Mouse (Mus musculus) E14TG2a.4 (cell line): ENCODE data around the gene Ube2d3.

Experiments used
- CTCF ChIP-seq: conservative IDR thresholded peaks from 2 replicates; pipeline ENCODE4 v1.5.1; 2014; ENCODE audit warnings: low read length
- NANOG ChIP-seq: IDR thresholded peaks from 2 replicates; pipeline ENCODE4 v1.6.1; 2014; ENCODE audit warnings: borderline replicate concordance, low read length, mixed read lengths
- POU5F1 ChIP-seq: IDR thresholded peaks from 2 replicates; pipeline ENCODE4 v1.6.1; 2014; ENCODE audit warnings: low read length, borderline replicate concordance

DNA sequence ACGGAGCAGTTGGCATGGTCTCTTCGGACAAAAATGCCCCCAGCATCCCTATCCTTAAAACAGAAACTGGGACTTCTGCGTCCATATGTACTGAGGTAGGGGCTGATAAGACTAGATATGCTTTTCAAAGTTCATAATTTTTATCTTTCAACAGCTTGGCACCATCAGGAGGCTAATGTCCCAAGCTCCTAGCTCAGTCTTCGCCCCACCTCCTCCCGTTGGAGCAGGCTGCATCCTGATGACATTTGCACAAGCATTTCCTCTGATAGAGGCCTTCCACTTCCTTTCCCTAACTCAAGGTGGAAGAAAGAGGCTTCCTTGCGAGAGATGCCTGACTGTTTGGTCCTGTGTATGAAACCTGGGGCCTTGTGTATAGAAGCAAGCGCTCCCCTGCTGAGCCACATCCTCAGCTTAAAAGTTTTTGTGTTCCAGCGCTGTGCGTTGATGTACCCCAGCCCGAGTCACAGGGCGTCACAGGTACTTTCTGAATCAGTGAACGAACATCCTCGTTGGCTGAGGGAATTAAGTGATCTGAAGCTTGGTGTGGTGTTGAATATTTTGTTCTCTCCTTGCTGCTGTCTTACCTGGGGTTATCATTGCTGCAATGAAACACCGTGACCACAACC is 76.0 kb downstream of the Ube2d3 start:
- TF ChIP-seq CTCF (no peak), NANOG (no peak), POU5F1 (no peak)
